Mouse (Mus musculus) thymus, postnatal 14 days (tissue): Measurements from ENCODE around the gene Pla2g12b.

Source experiments
- DNase-seq: peaks from one replicate; pipeline ENCODE4 v3.0.0; 2021

Gene Pla2g12b

GRCm38 (mm10) chr10:59416623-59417022, 13.2 kb downstream of the Pla2g12b start:
- no peak for DNase-seq

GRCm38 (mm10) chr10:59419516-59419915, 16.1 kb downstream of the Pla2g12b start:
- no peak for DNase-seq

- no peak for DNase-seq
Measured at GRCm38 (mm10) chr10:59424453-59424852, 21.0 kb downstream of the Pla2g12b start.

GRCm38 (mm10) chr10:59425369-59425768, 21.9 kb downstream of the Pla2g12b start:
- no peak for DNase-seq

- no peak for DNase-seq
Measured at GRCm38 (mm10) chr10:59426371-59426770, 22.9 kb downstream of the Pla2g12b start.

- no peak for DNase-seq
Measured at GRCm38 (mm10) chr10:59429448-59430135, 26.1 kb downstream of the Pla2g12b start.

- no peak for DNase-seq
Measured at GRCm38 (mm10) chr10:59430701-59431218, 27.3 kb downstream of the Pla2g12b start.

- no peak for DNase-seq
Measured at GRCm38 (mm10) chr10:59435746-59436145, 32.3 kb downstream of the Pla2g12b start.

- no peak for DNase-seq
Measured at GRCm38 (mm10) chr10:59438651-59439050, 35.2 kb downstream of the Pla2g12b start.

GRCm38 (mm10) chr10:59439508-59439931, 36.1 kb downstream of the Pla2g12b start:
- DNase-seq, result no peak

- DNase-seq, result no peak
Measured at GRCm38 (mm10) chr10:59440177-59440576, 36.7 kb downstream of the Pla2g12b start.

GRCm38 (mm10) chr10:59441735-59442134, 38.3 kb downstream of the Pla2g12b start, which contains the start of gene Oit3:
Gene Oit3, minus strand, starts transcription at chr10:59441778.
- no peak for DNase-seq

GRCm38 (mm10) chr10:59443212-59443611, 39.8 kb downstream of the Pla2g12b start:
- DNase-seq, result no peak

GRCm38 (mm10) chr10:59444106-59444505, 40.6 kb downstream of the Pla2g12b start:
- no peak for DNase-seq

GRCm38 (mm10) chr10:59444635-59445034, 41.2 kb downstream of the Pla2g12b start:
- DNase-seq, result no peak

GRCm38 (mm10) chr10:59446911-59447437, 43.5 kb downstream of the Pla2g12b start:
- no peak for DNase-seq

- no peak for DNase-seq
Measured at GRCm38 (mm10) chr10:59447546-59447945, 44.1 kb downstream of the Pla2g12b start.

- DNase-seq, result no peak
Measured at GRCm38 (mm10) chr10:59451839-59452238, 48.4 kb downstream of the Pla2g12b start.

GRCm38 (mm10) chr10:59454631-59455030, 51.2 kb downstream of the Pla2g12b start:
- DNase-seq, result no peak

GRCm38 (mm10) chr10:59459767-59460166, 56.3 kb downstream of the Pla2g12b start:
- DNase-seq, result no peak

GRCm38 (mm10) chr10:59462307-59462706, 58.8 kb downstream of the Pla2g12b start:
- no peak for DNase-seq

GRCm38 (mm10) chr10:59465546-59465945, 62.1 kb downstream of the Pla2g12b start:
- no peak for DNase-seq

- DNase-seq, result no peak
Measured at GRCm38 (mm10) chr10:59466626-59467025, 63.2 kb downstream of the Pla2g12b start.

GRCm38 (mm10) chr10:59467297-59467696, 63.8 kb downstream of the Pla2g12b start:
- no peak for DNase-seq
